14 mouse cellular contexts compared by ENCODE assay signal in the genomic region with DNA sequence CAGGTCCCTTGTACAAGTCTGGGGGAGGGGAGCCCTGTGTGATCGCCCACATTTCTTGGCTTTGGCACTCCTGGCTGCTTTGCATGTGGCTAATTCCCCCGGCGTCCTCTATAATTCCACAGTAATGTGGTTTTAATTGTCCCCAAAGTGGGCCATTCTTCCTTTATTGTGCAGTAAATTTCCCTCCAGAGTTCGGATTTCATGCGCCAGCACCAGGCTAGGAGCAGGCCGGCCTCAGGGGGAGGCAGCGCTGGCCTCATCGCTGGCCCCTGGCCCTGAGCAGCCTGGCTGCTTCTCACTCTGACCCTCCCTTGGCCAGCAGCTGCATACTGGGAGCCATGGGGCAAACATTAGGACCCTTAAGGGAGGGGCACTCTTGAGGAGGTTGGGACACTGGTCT.
DNase-seq lines count a peak whose midpoint lies in the region; ATAC-seq lines count a peak whose summit lies in the region.
"Had no signal": no experiment of that assay in that cellular context is flagged by ENCODE, and none has a peak within 500 bp of the region (broad histone marks: within the 10 kb centered on the region; RNA-seq: fewer than 3 reads in every experiment).

No protein-coding gene starts in this region.

- H3K27ac ChIP-seq in midbrain, embryonic 13.5 days: peak overlapping the region; percentile 55; the same call in 1 of the 2 replicates
- no peak overlapping the region for H3K27ac ChIP-seq in midbrain, embryonic 11.5 days (ENCODE audit: low read depth, low read length)
- 0 out of 2 replicates have a peak overlapping the region, but pooled peaks have one; percentile 11 for H3K27ac ChIP-seq in hindbrain, embryonic 16.5 days (ENCODE audit: low read depth, low read length)
- H3K27ac ChIP-seq: embryonic facial prominence, embryonic 12.5 days; heart, embryonic 15.5 days; layer of hippocampus, adult 2 months had no signal

- no peak overlapping the region for H3K4me2 ChIP-seq in midbrain, embryonic 13.5 days (replicated peaks)
- H3K4me2 ChIP-seq in midbrain, embryonic 11.5 days: no peak overlapping the region
- no peak overlapping the region for H3K4me2 ChIP-seq in hindbrain, embryonic 16.5 days (ENCODE audit: low read length)
- H3K4me2 ChIP-seq: embryonic facial prominence, embryonic 12.5 days; heart, embryonic 15.5 days; lung, embryonic 14.5 days had no signal

- WGBS in midbrain, embryonic 13.5 days: 48% methylated on average over 8 of the region's 8 CpGs
- WGBS in midbrain, embryonic 11.5 days: 74% methylated on average over 8 of the region's 8 CpGs
- WGBS in hindbrain, embryonic 16.5 days: 44% methylated on average over 8 of the region's 8 CpGs

- H3K9ac ChIP-seq in midbrain, embryonic 13.5 days (replicated peaks): no peak overlapping the region; the same call in 1 of the 2 replicates
- H3K9ac ChIP-seq in midbrain, embryonic 11.5 days (ENCODE audit: low read length): no peak overlapping the region
- H3K9ac ChIP-seq in hindbrain, embryonic 16.5 days (ENCODE audit: low read depth, low read length): no peak overlapping the region
- H3K9ac ChIP-seq: embryonic facial prominence, embryonic 12.5 days; heart, embryonic 15.5 days; lung, embryonic 14.5 days had no signal

- intact Hi-C loops in left cerebral cortex, postnatal 25 days (cut with DNase I): no loop called here

- H3K36me3 ChIP-seq in midbrain, embryonic 13.5 days: no peaks in the 10 kb centered on the region
- no peaks in the 10 kb centered on the region for H3K36me3 ChIP-seq in midbrain, embryonic 11.5 days (ENCODE audit: control insufficient read depth, insufficient read depth, low read length)
- no peaks in the 10 kb centered on the region for H3K36me3 ChIP-seq in hindbrain, embryonic 16.5 days (ENCODE audit: control insufficient read depth, insufficient read depth, low read length)
- H3K36me3 ChIP-seq: embryonic facial prominence, embryonic 12.5 days; heart, embryonic 15.5 days had no signal

- peak; percentile 18 for DNase-seq in adrenal gland, postnatal 14 days
- DNase-seq in adrenal gland, adult 8-10 months: no peak
- no peak for DNase-seq in midbrain, embryonic 11.5 days (ENCODE audit: low spot score, missing footprints)
- DNase-seq in cerebellum, adult 8-10 months: no peak
- no peak for DNase-seq in frontal cortex, adult 2 months (ENCODE audit: extremely low spot score in 1 of 2, low spot score in 1 of 2)
- DNase-seq in left cerebral cortex, postnatal 25 days (ENCODE audit: low spot score in 2 of 2): no peak
- DNase-seq: kidney, adult 11 months; lung, embryonic 14.5 days had no signal

- no peaks in the 10 kb centered on the region for H3K9me3 ChIP-seq in midbrain, embryonic 13.5 days
- H3K9me3 ChIP-seq in midbrain, embryonic 11.5 days (ENCODE audit: control insufficient read depth, low read length): no peaks in the 10 kb centered on the region
- H3K9me3 ChIP-seq in hindbrain, embryonic 16.5 days (ENCODE audit: control insufficient read depth, low read length): no peaks in the 10 kb centered on the region
- H3K9me3 ChIP-seq: embryonic facial prominence, embryonic 12.5 days; heart, embryonic 15.5 days; megakaryocyte, embryonic 14.5 days had no signal

- H3K4me3 ChIP-seq in midbrain, embryonic 13.5 days (replicated peaks): no peak overlapping the region
- H3K4me3 ChIP-seq in midbrain, embryonic 11.5 days (ENCODE audit: low read depth, low read length): no peak overlapping the region
- H3K4me3 ChIP-seq in hindbrain, embryonic 16.5 days (ENCODE audit: low read length): no peak overlapping the region
- H3K4me3 ChIP-seq: embryonic facial prominence, embryonic 12.5 days; heart, embryonic 15.5 days; layer of hippocampus, adult 2 months; megakaryocyte, embryonic 14.5 days had no signal

- H3K4me1 ChIP-seq in midbrain, embryonic 13.5 days (replicated peaks): peaks cover 23% of the 10 kb centered on the region
- peaks cover 17% of the 10 kb centered on the region for H3K4me1 ChIP-seq in midbrain, embryonic 11.5 days (ENCODE audit: control insufficient read depth, insufficient read depth, low read length)
- H3K4me1 ChIP-seq in hindbrain, embryonic 16.5 days (ENCODE audit: control insufficient read depth, insufficient read depth, low read depth, low read length): peaks cover 10% of the 10 kb centered on the region

- ATAC-seq in midbrain, embryonic 13.5 days: peak; percentile 55; the same call in 1 of the 2 replicates
- ATAC-seq in midbrain, embryonic 11.5 days (ENCODE audit: low FRiP score): no peak
- ATAC-seq in hindbrain, embryonic 16.5 days: 0 out of 2 replicates have a peak, but pooled peaks have one; percentile 34

- H3K27me3 ChIP-seq in midbrain, embryonic 13.5 days: peaks cover 18% of the 10 kb centered on the region; the same call in 1 of the 2 replicates
- no peaks in the 10 kb centered on the region for H3K27me3 ChIP-seq in midbrain, embryonic 11.5 days (ENCODE audit: control insufficient read depth, insufficient read depth, low read length)
- no peaks in the 10 kb centered on the region for H3K27me3 ChIP-seq in hindbrain, embryonic 16.5 days (replicated peaks; ENCODE audit: control insufficient read depth, insufficient read depth, low read length)
- H3K27me3 ChIP-seq: heart, embryonic 15.5 days had no signal
